Mouse (Mus musculus) hindbrain, embryonic 16.5 days (tissue): Measurements from ENCODE around the gene Taf6l. TPM values are rescaled to one million over a fixed set of nuclear protein-coding genes. Genes with fewer than 3 reads are reported as not detected.

Experiments
- ATAC-seq: fragments of 200-750 bp; cut with Nextera tagmentation; 2 replicates; pipeline ENCODE4 v1.8.0; 2017; ENCODE audit warnings: moderate TSS enrichment, moderate library complexity
- H3K27ac ChIP-seq: fragments of 300-500 bp; sonication (generic); 2 replicates; pipeline ENCODE4 v1.5.1; 2014; ENCODE audit warnings: low read depth, mild to moderate bottlenecking, control low read depth, low read length, moderate library complexity
- H3K27me3 ChIP-seq: fragments of 300-500 bp; sonication (generic); replicated peaks from 2 replicates; pipeline ENCODE4 v1.6.1; 2014; ENCODE audit warnings: low read length; ENCODE audit not compliant: control insufficient read depth, insufficient read depth
- H3K36me3 ChIP-seq: fragments of 300-500 bp; sonication (generic); 2 replicates; pipeline ENCODE4 v1.6.1; 2014; ENCODE audit warnings: mild to moderate bottlenecking, low read length, moderate library complexity, mixed read lengths; ENCODE audit not compliant: control insufficient read depth, insufficient read depth
- H3K4me1 ChIP-seq: fragments of 300-500 bp; sonication (generic); 2 replicates; pipeline ENCODE4 v1.6.1; 2014; ENCODE audit warnings: low read depth, low read length; ENCODE audit not compliant: control insufficient read depth, insufficient read depth
- H3K4me2 ChIP-seq: fragments of 300-500 bp; sonication (generic); 2 replicates; pipeline ENCODE4 v1.6.1; 2014; ENCODE audit warnings: mild to moderate bottlenecking, low read length, control low read depth, moderate library complexity
- H3K4me3 ChIP-seq: fragments of 300-500 bp; sonication (generic); 2 replicates; pipeline ENCODE4 v1.5.1; 2014; ENCODE audit warnings: mild to moderate bottlenecking, low read length, control low read depth, moderate library complexity
- H3K9ac ChIP-seq: fragments of 300-500 bp; sonication (generic); 2 replicates; pipeline ENCODE4 v1.6.1; 2014; ENCODE audit warnings: low read depth, mild to moderate bottlenecking, control low read depth, low read length, moderate library complexity
- H3K9me3 ChIP-seq: fragments of 300-500 bp; sonication (generic); 2 replicates; pipeline ENCODE4 v1.6.1; 2014; ENCODE audit warnings: mild to moderate bottlenecking, low read length, moderate library complexity; ENCODE audit not compliant: control insufficient read depth
- WGBS: fragments of 180-500 bp; shearing (Covaris S2); extraction: QIAGEN DNeasy Blood & Tissue Kit; methylation state at CpG from one replicate; pipeline ENCODE4 v1.1.7; 2014; 5-methylcytosine and 5-hydroxymethylcytosine counted together
- polyA plus RNA-seq: library from polyadenylated mRNA; unstranded; fragments of >200 nt; fragmentation: Nextera tagmentation; extraction: Ambion mirVana; gene quantifications from 2 replicates; pipeline ENCODE4 v1.2.1, GENCODE M21; 2015

Taf6l gene
- polyA plus RNA-seq, 1 experiment from 2014 or later = 33.1 TPM

GRCm38 (mm10) chr19:8819596-8820423 is 33.6 kb upstream of the Taf6l start, which contains the start of gene Hnrnpul2:
Gene Hnrnpul2 (plus strand): TSS chr19:8820010.
- H3K36me3 ChIP-seq = peaks cover 17% of the 10 kb centered on the region
- 0% methylated on average over 71 of the region's 83 CpGs for WGBS
- peak within 1 kb of the TSS; percentile 84 for H3K4me2 ChIP-seq
- peak within 1 kb of the TSS; percentile 96 for H3K27ac ChIP-seq
- no peaks in the 10 kb centered on the region for H3K27me3 ChIP-seq
- peak within 1 kb of the TSS; percentile 77 for H3K9ac ChIP-seq
- peak within 1 kb of the TSS; percentile 94 for H3K4me3 ChIP-seq
- peak; percentile 96 for ATAC-seq
- no peaks in the 10 kb centered on the region for H3K9me3 ChIP-seq
- peaks cover 44% of the 10 kb centered on the region for H3K4me1 ChIP-seq

- H3K9me3 ChIP-seq = no peaks in the 10 kb centered on the region
- peak within 1 kb of the TSS; percentile 77 for H3K9ac ChIP-seq
- H3K4me2 ChIP-seq = peak within 1 kb of the TSS; percentile 84
- WGBS = under 1% methylated on average over 33 of the region's 33 CpGs
- no peaks in the 10 kb centered on the region for H3K27me3 ChIP-seq
- H3K4me1 ChIP-seq = peaks cover 46% of the 10 kb centered on the region
- peaks cover 8% of the 10 kb centered on the region for H3K36me3 ChIP-seq
- peak within 1 kb of the TSS; percentile 94 for H3K4me3 ChIP-seq
- ATAC-seq = peak; percentile 94
- peak within 1 kb of the TSS; percentile 96 for H3K27ac ChIP-seq
These were observed 32.8 kb upstream of the Taf6l start, which contains the start of gene Ttc9c for GRCm38 (mm10) chr19:8818801-8819595. Gene Ttc9c (minus strand): TSS chr19:8819333.

GRCm38 (mm10) chr19:8818301-8818798 is 32.1 kb upstream of the Taf6l start:
- peak overlapping the region; percentile 84 for H3K4me2 ChIP-seq
- 27% methylated on average over 14 of the region's 14 CpGs for WGBS
- peak overlapping the region; percentile 96 for H3K27ac ChIP-seq
- H3K9me3 ChIP-seq = no peaks in the 10 kb centered on the region
- peak overlapping the region; percentile 74 for H3K9ac ChIP-seq
- H3K36me3 ChIP-seq = peaks cover 5% of the 10 kb centered on the region
- no peak for ATAC-seq
- H3K4me3 ChIP-seq = peak overlapping the region; percentile 94
- H3K27me3 ChIP-seq = no peaks in the 10 kb centered on the region
- peaks cover 45% of the 10 kb centered on the region for H3K4me1 ChIP-seq

GRCm38 (mm10) chr19:8817001-8817400 is 30.8 kb upstream of the Taf6l start:
- Histone ChIP-seq H3K4me1 (peaks cover 31% of the 10 kb centered on the region), H3K36me3 (peaks cover 7% of the 10 kb centered on the region; the same call in 1 of the 2 replicates), H3K9me3 (no peaks in the 10 kb centered on the region), H3K4me3 (no peak overlapping the region), H3K27ac (no peak overlapping the region), H3K4me2 (peak overlapping the region; percentile 6; the same call in 1 of the 2 replicates), H3K27me3 (no peaks in the 10 kb centered on the region), H3K9ac (no peak overlapping the region)
- ATAC-seq = no peak
- WGBS = 73% methylated on average over 3 of the region's 3 CpGs

GRCm38 (mm10) chr19:8815812-8816211 is 29.6 kb upstream of the Taf6l start:
- Histone ChIP-seq H3K9ac (no peak overlapping the region), H3K36me3 (peaks cover 7% of the 10 kb centered on the region; the same call in 1 of the 2 replicates), H3K4me3 (no peak overlapping the region), H3K4me2 (no peak overlapping the region), H3K9me3 (no peaks in the 10 kb centered on the region), H3K27me3 (no peaks in the 10 kb centered on the region), H3K27ac (no peak overlapping the region), H3K4me1 (peaks cover 23% of the 10 kb centered on the region)
- 63% methylated on average over 11 of the region's 11 CpGs for WGBS
- ATAC-seq = no peak

GRCm38 (mm10) chr19:8806810-8807209 is 20.6 kb upstream of the Taf6l start:
- peaks cover 13% of the 10 kb centered on the region for H3K4me1 ChIP-seq
- H3K4me2 ChIP-seq = no peak overlapping the region
- H3K27ac ChIP-seq = no peak overlapping the region
- peaks cover 16% of the 10 kb centered on the region; the same call in 1 of the 2 replicates for H3K36me3 ChIP-seq
- ATAC-seq = no peak
- no peaks in the 10 kb centered on the region for H3K9me3 ChIP-seq
- H3K9ac ChIP-seq = no peak overlapping the region
- WGBS = 94% methylated on average over 5 of the region's 5 CpGs
- no peaks in the 10 kb centered on the region for H3K27me3 ChIP-seq
- no peak overlapping the region for H3K4me3 ChIP-seq

- 95% methylated on average over 11 of the region's 11 CpGs for WGBS
These were observed 17.9 kb upstream of the Taf6l start for GRCm38 (mm10) chr19:8803879-8804660.

GRCm38 (mm10) chr19:8803204-8803780 is 17.1 kb upstream of the Taf6l start:
- Histone ChIP-seq H3K4me1 (peaks cover 13% of the 10 kb centered on the region), H3K9me3 (no peaks in the 10 kb centered on the region), H3K27ac (peak overlapping the region; percentile 90), H3K4me2 (peak overlapping the region; percentile 84), H3K27me3 (no peaks in the 10 kb centered on the region), H3K4me3 (peak overlapping the region; percentile 64), H3K9ac (peak overlapping the region; percentile 69; the same call in 1 of the 2 replicates), H3K36me3 (peaks cover 10% of the 10 kb centered on the region; the same call in 1 of the 2 replicates)
- 87% methylated on average over 9 of the region's 9 CpGs for WGBS
- ATAC-seq = no peak

More at GRCm38 (mm10) chr19:8803879-8804660, 17.9 kb upstream of the Taf6l start:
- ATAC-seq = no peak
- no peak overlapping the region for H3K4me3 ChIP-seq
- peaks cover 13% of the 10 kb centered on the region for H3K4me1 ChIP-seq
- H3K27ac ChIP-seq = no peak overlapping the region
- H3K27me3 ChIP-seq = no peaks in the 10 kb centered on the region
- H3K4me2 ChIP-seq = no peak overlapping the region
- H3K36me3 ChIP-seq = peaks cover 10% of the 10 kb centered on the region; the same call in 1 of the 2 replicates
- no peaks in the 10 kb centered on the region for H3K9me3 ChIP-seq
- H3K9ac ChIP-seq = no peak overlapping the region; the same call in 1 of the 2 replicates
